Mouse (Mus musculus) brain, embryonic 14.5 days (tissue): ENCODE results near the gene Cdsn. TPM values are rescaled to one million over a fixed set of nuclear protein-coding genes. Genes with fewer than 3 reads are reported as not detected.

Source experiments
- DNase-seq: peaks from one replicate; pipeline ENCODE4 v3.0.0-alpha.2; 2011; ENCODE audit warnings: low read depth
- CTCF ChIP-seq: fragments of 200-500 bp; IDR thresholded peaks from 2 replicates; pipeline ENCODE4 v1.5.1; 2012; ENCODE audit warnings: inconsistent platforms, mild to moderate bottlenecking, moderate library complexity, borderline replicate concordance; ENCODE audit not compliant: insufficient read depth, insufficient read length; ENCODE audit errors: extremely low read depth
- POLR2A ChIP-seq: fragments of 200-500 bp; IDR thresholded peaks from 2 replicates; pipeline ENCODE4 v1.6.1; 2012; ENCODE audit warnings: mild to moderate bottlenecking, inconsistent platforms, borderline replicate concordance; ENCODE audit not compliant: poor library complexity, insufficient read depth, insufficient read length, severe bottlenecking; ENCODE audit errors: extremely low read depth
- polyA plus RNA-seq: library from polyadenylated mRNA; depleted of rRNA; stranded (reverse); fragments of >200 nt; gene quantifications from 2 replicates; pipeline ENCODE4 v1.2.3, GENCODE M21; 2012; rRNA removed

Cdsn gene
- polyA plus RNA-seq, 1 experiment, result 0.18 TPM

DNA sequence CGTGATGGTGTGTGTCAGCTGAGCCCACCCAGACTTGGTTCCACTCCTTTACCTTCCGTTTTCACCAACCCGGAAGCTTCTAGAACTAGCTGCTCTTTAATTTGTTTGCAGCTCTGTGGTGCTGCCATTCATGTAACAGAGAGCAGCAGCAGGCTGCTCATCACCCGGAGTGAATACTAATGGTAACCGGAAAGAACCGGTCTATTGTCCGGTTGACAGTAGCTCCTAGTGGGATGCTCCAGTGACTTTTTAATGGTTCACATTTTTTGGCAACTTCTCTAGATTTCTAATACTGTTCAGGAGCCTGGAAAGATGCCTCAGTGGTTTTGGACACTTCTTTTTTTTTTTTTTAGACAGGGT lies 39.3 kb downstream of the Cdsn start:
- TF ChIP-seq POLR2A (no peak), CTCF (no peak)
- no peak for DNase-seq

DNA sequence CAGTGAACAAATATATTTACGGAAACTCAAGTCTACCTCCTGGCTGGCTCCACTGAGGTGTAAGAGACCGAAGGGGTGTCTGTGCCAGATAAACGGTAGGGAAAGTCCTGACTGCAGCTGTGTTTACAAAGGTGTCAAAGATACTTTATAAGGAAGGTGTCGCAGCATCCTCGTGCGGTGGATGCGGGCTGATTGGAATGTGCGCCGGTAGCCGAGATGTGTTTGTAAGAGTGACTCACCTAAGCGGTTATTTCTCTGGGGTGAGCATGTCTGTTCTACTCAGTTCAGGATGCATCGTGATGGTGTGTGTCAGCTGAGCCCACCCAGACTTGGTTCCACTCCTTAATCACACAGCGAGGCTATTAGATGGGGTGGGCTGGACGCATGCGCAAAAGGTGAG lies 39.8 kb downstream of the Cdsn start:
- no peak for DNase-seq
- TF ChIP-seq CTCF (no peak), POLR2A (no peak)

DNA sequence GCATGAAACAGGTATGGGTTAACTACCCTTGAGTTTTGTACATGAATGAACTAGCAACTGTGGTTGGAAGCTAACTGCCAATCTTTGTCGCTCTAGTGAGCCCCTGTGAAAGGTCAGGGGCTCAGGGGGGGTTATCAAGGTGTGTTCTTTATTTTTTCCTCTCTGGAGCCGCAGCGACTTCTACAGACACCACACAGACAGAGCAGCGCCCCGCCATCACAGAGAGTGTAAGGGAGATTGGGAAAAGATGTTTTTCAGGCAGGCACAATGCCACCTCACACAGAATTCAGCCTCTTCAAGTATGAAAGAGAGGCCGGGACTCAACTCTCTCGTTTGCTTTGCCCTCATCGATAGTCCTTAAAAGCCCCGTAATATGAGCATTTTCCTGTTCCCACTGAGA lies 40.2 kb downstream of the Cdsn start:
- no peak for TF ChIP-seq CTCF
- TF ChIP-seq POLR2A, result no peak
- no peak for DNase-seq

DNA sequence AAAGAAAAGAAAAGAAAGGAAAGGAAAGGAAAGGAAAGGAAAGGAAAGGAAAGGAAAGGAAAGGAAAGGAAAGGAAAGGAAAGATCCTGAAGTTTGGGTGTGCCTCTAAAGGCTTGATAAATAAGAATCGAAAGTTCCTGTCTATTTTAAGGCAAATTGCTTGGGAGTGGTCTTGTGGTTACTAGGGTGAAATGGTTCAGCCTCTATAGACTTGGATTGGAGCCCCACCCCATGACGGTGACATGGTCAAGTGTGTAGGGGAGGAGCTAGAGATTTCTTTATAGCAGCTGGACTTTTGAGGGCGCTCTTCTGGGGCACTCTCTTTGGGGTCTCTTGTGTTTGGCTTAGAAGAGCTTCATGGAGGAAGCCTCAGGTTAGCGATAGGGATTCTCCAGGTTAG lies 41.9 kb downstream of the Cdsn start:
- TF ChIP-seq POLR2A (no peak), CTCF (no peak)
- DNase-seq, result no peak

DNA sequence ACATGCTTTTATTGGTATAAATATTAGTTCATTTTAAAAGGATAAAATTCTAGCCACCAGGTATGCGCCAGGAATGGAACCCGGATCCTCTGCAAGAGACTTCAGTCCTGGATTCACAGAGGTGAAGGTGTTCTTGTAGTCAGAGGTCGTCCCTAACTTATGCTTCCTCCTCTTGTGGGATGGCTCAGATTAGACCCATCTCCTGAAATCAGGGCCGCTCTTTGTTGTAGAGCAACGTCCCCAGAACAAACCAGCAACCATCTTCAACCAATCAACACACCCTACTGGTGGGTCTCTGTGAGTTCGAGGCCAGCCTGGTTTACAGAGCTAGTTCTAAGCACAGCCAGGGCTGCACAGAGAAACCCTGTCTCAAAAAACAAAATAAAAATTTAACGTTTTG lies 42.5 kb downstream of the Cdsn start:
- TF ChIP-seq CTCF (no peak), POLR2A (no peak)
- DNase-seq, result no peak

DNA sequence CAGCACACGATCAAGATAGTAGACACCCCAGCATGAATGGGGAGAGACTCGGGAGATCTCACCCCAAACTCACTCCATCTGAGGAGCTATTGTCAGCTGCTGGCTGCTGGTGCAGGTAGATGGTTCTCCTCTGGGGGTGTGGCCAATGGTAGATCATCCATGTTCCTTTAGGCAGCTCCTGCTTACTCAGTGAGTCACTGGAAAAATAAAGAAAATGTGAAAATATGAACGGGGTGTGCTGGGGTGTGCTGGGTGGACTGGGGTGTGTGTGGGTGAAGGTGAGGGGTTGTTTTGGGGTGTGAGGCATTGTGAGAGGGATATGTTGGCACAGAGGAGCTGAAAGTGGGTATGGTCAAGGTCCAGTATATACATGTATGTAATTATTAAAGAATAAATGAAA lies 45.5 kb downstream of the Cdsn start:
- DNase-seq, result no peak
- no peak for TF ChIP-seq POLR2A
- no peak for TF ChIP-seq CTCF

DNA sequence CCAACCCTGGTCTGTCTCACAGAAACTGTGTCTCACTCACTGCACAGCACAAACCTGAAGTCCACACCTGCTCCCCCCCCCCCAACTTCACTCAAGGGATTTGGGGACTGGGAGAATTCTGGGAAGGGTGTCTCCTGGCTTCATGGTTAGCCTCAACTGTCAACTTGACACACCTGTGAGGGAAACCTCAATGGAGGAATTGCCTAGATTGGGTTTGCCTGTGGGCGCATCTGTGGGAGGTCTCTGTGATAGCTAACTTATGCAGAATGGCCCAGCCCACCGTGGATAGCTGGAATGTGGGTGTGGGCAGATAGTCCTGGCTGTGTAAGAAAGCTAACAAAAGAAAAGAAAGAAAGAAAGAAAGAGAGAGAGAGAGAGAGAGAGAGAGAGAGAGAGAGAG lies 49.3 kb downstream of the Cdsn start, which contains the start of gene Sfta2:
Gene Sfta2 (plus strand): TSS at position 301 of the 400 bp plus-strand sequence.
- no peak for TF ChIP-seq CTCF
- no peak for DNase-seq

DNA sequence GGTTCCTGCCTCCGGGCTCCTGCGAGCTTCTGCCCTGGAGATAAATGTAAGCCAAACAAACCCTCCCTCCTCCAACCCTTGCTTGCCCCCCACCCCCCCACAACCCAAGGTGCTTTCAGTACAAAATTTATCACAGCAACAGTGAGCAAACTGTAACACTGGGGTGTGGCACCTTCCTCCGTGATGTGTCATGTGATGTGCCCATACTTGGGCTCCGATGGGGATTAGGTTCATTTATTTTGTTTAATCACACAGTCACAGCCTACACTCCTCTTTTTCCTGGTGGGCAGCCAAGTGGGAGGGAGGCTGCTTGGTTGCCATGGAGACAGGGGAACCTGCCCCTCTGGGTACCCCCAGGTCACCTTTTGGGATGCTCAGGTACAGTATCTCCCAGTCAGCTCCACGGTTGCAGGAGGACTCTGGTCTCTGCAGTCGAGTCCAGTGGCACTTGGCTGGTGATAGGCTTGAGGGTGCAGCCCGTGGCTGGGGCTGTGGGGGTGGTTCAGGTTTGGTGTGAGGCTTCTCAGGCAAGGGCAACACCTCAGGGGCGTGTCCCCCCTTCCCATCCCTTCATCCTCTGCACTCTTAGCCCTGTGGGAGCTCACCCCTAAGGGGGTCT lies 49.9 kb downstream of the Cdsn start:
- no peak for TF ChIP-seq POLR2A
- TF ChIP-seq CTCF, result no peak
- no peak for DNase-seq

Other genes with a start within 250 kb of the Cdsn start
- 0.10 TPM in 2 replicates for gene H2-Q1, start 231.7 kb upstream of the Cdsn start, polyA plus RNA-seq
- gene H2-Q2, start 209.9 kb upstream of the Cdsn start, polyA plus RNA-seq, result 0.97 and 1.4 TPM in 2 replicates
- 2.9 and 3.0 TPM in 2 replicates for gene H2-Q4, start 172.5 kb upstream of the Cdsn start, polyA plus RNA-seq
- gene H2-Q6, start 127.3 kb upstream of the Cdsn start, polyA plus RNA-seq, result 0.57 and 0.58 TPM in 2 replicates
- gene H2-Q7, start 113.0 kb upstream of the Cdsn start, polyA plus RNA-seq, result 3.6 and 4.3 TPM in 2 replicates
- gene H2-Q10, start 82.0 kb upstream of the Cdsn start, polyA plus RNA-seq, result 0.11 and 0.26 TPM in 2 replicates
- gene Pou5f1, start 46.1 kb upstream of the Cdsn start, polyA plus RNA-seq, result 0.06 TPM in 1 of 2 replicates, not detected in the other
- gene Tcf19, start 35.3 kb upstream of the Cdsn start, polyA plus RNA-seq, result 17.4 and 33.8 TPM in 2 replicates
- 11.5 and 18.4 TPM in 2 replicates for gene Cchcr1, start 35.0 kb upstream of the Cdsn start, polyA plus RNA-seq
- 0.98 and 1.2 TPM in 2 replicates for gene Psors1c2, start 18.9 kb upstream of the Cdsn start, polyA plus RNA-seq
- gene 2300002M23Rik, start 15.3 kb downstream of the Cdsn start, polyA plus RNA-seq, result 0.06 TPM in 1 of 2 replicates, not detected in the other
- gene Sfta2, start 49.4 kb downstream of the Cdsn start, polyA plus RNA-seq, result 0.29 TPM in 1 of 2 replicates, not detected in the other
- not detected in 2 replicates for gene Gm9573, start 74.5 kb downstream of the Cdsn start, polyA plus RNA-seq
- 0.05 and 0.11 TPM in 2 replicates for gene Mucl3, start 91.6 kb downstream of the Cdsn start, polyA plus RNA-seq
- 36.8 and 40.6 TPM in 2 replicates for gene Vars2, start 115.5 kb downstream of the Cdsn start, polyA plus RNA-seq
- gene Gtf2h4, start 121.6 kb downstream of the Cdsn start, polyA plus RNA-seq, result 28.8 and 40.8 TPM in 2 replicates
- gene Ddr1, start 152.5 kb downstream of the Cdsn start, polyA plus RNA-seq, result 99.6 and 112 TPM in 2 replicates